Mouse (Mus musculus) Muller cell, postnatal 12 days (primary cell): ENCODE data around the gene Tctex1d4.

ENCODE experiments used
- DNase-seq: peaks from one replicate; pipeline ENCODE4 v3.0.0-alpha.2; 2015; ENCODE audit errors: inconsistent ontology term

The Tctex1d4 gene

GRCm38 (mm10) chr4:117138295-117139216 lies 12.0 kb downstream of the Tctex1d4 start:
- DNase-seq: no peak

GRCm38 (mm10) chr4:117139217-117139612 lies 12.6 kb downstream of the Tctex1d4 start:
- DNase-seq: no peak

- no peak for DNase-seq
Observed at GRCm38 (mm10) chr4:117140613-117141012, 14.0 kb downstream of the Tctex1d4 start.

DNA sequence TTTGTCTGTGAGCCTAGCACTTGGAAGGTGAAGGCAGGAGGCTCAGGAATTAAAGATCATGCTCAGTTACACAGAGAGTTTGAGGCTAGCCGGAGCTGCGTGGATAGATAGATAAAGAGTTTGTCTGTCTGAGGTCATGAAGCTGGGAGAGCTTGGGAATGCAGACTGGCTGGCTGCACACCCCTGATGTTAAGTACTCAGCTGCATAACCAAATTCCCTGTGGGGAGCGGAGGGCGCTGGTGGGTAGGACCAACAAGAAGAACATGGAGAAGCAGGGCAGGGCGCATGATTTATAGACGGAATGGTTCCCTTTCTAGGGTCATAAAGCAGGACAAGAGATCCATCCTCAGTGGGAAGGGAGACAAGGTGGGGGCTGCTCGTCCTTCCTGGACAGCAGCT lies 16.4 kb downstream of the Tctex1d4 start:
- DNase-seq: no peak

- DNase-seq: no peak
Observed at GRCm38 (mm10) chr4:117145248-117145647, 18.7 kb downstream of the Tctex1d4 start.

DNA sequence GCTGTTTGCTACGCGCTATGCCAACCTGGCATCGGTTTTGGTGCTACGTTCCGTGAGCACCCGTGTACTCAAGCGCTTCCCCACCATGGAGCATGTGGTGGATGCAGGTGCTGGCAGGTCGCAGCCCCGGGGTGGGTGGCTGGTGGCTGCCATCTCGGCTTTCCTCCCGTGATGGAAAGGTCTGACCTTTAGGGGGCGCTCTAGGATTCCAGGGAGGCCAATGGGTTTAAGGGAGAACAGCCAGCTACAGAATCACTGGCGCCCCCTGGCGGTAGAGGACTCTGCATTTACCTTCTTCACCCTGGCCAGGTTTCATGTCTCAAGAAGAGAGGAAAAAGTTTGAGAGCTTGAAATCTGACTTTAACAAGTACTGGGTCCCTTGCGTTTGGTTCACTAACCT lies 19.6 kb downstream of the Tctex1d4 start:
- no peak for DNase-seq

DNA sequence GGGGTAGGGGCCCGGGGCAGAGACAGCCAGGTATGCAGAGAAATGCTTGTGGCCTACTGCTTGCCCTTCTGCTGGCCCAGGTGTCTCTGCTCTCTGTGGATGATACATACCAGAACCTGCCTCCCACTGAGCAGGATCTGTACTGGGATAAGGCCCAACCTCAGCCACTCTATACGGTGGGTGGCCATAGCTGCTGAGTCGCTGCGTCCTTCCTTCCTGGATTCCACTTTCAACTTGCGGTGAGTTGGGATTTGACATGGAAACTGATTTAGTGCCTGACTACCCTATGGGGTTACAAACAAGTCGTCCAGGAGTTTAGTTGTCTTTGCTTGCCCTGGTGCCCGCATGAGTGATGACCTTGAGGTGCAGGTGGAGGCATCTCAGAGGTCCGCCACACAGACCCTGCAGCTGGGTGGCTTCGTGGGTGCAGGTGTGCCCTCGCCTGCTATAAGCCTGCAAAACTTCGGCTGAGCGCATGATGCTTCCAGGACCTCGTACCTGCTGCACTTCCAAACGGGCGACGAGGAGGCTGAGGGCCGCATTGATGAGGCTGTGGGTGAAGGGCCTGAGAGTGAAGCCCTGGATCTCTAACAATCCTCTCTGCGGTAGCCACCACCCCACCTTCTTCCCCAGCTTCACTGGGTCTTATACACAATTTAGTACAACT lies 21.6 kb downstream of the Tctex1d4 start:
- DNase-seq: no peak

- DNase-seq: no peak
Observed at GRCm38 (mm10) chr4:117148815-117149214, 22.2 kb downstream of the Tctex1d4 start.

- DNase-seq: no peak
Observed at GRCm38 (mm10) chr4:117149291-117150211, 23.0 kb downstream of the Tctex1d4 start.

- DNase-seq: no peak
Observed at GRCm38 (mm10) chr4:117150212-117150733, 23.7 kb downstream of the Tctex1d4 start.

DNA sequence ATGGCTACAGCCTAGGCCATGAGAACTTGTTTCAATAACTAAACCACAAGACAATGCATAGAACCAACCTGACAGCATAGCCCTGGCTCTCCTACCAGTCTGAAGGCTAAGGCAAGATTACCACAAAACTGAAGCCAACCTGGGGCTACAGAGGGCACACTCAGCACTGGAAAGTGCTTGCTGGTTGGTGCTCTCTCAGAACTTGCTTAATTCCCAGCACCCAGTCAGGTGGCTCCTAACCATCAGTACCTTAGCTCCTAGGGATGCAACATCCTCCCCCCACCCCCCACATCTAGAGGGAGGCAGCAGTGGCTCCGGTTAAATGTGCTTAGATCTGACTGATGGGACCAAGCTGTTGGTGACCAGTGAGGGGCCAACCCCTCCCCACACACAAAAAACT lies 24.8 kb downstream of the Tctex1d4 start:
- no peak for DNase-seq

GRCm38 (mm10) chr4:117152714-117153113 lies 26.1 kb downstream of the Tctex1d4 start:
- no peak for DNase-seq

DNA sequence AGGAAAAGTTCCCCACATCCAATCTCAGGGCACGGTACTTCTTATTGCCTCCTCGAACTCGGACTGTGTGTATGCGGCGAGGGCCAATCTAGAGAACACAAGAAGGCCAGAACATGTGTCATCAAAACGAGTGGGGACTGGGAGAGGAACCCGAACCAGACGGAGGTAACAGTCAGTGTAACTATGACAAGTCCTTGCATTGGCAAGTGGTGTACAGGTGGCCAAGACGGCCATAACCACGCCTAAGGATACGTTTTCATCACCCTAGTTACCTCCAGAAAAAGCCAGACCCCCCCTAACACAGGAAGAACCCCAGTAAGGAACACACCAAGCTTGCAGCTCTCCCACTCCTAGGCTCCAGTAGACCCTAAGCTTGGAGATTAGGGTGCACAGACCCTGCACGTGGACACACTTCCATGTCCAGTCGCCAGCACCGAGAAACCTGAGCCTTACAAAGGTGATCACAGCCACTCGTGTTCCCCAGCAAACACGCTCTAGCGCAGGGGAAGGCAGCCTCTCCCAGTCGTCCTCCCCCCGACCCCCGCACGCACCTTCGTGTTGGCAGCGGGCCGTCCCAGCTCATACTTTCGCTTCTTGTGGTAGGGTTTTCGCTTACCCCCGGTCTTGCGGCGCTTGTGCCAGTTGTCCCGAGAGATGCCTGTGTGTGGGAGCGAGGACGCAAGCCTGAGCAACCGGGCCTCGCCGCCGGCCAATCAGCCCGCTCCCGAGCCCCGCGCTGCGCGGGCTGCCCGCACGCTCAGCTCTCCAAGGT lies 28.6 kb downstream of the Tctex1d4 start:
- peak; percentile 10 for DNase-seq

DNA sequence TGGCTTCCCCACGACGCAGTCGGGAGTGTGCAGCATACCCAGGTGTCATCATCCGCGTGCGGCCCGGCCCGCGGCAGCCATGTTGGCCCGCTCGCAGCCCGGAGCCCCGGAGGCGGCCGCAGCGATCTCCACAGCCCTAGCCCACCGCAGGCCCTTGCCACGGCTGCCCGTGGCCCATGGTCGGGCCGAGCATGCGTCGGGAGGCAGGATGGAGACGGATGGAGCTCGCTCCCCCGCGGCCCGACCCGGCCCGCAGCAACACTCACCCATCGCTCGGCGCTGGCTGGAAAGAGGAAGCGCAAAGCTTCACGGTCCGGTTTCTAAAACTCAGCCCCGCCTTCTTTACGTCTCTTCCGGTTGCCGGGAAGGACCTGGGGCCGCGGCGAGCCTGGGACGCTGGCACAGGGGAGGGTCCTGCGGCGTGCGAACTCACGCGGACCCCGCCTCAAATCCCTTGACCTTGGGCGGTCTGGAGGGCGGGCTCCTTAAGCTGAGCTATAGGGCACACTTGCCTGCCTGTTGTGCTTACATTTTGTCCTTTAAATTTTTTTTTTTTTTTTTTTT lies 29.3 kb downstream of the Tctex1d4 start, which contains the start of gene Rps8:
TSS of gene Rps8 (minus strand) at position 452 of the 564 bp plus-strand sequence.
- peak; percentile 88 for DNase-seq

- no peak for DNase-seq
Observed at GRCm38 (mm10) chr4:117156372-117156771, 29.8 kb downstream of the Tctex1d4 start.

- DNase-seq: no peak
Observed at GRCm38 (mm10) chr4:117159666-117160065, 33.1 kb downstream of the Tctex1d4 start.

DNA sequence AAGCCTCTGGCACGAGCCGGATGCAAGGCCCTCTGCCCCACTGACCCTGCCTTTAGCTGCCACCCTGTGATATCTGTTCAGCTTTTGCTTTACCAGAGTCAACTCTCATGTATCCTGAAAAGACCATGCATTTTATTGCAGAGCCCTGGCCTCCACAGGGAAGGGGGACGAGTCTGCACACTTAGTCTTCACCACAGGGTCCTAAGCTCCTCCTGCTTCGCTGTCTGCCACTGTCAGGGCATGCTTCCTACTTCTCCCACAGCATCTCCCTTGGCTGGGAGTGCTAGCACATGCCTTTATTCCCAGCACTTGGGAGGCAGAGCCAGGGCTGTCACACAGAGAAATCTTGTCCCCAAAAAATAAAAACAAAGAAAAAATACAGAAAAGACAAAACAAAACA lies 34.6 kb downstream of the Tctex1d4 start:
- DNase-seq: no peak

GRCm38 (mm10) chr4:117169936-117170335 lies 43.3 kb downstream of the Tctex1d4 start:
- DNase-seq: no peak
